In genomic region chr1:161876553-161877447, GRCm38 (mm10) we compare ENCODE assay signal across 8 mouse cellular contexts. TPM values are rescaled to one million over a fixed set of nuclear protein-coding genes. Genes with fewer than 3 reads are reported as not detected.
A peak's percentile ranks its signal among the peaks of the same experiment; 100 is the strongest.
DNase-seq lines count a peak whose midpoint lies in the region; ATAC-seq and TF ChIP-seq lines count a peak whose summit lies in the region.

Gene Suco, minus strand, starts transcription at chr1:161876682.

- peak; percentile 92 for ATAC-seq in G1E (ENCODE audit: extremely low read depth, insufficient number of reproducible peaks, low FRiP score, poor library complexity, severe bottlenecking)
- peak; percentile 99 for ATAC-seq in forebrain, embryonic 16.5 days
- ATAC-seq in lung, embryonic 14.5 days (ENCODE audit: insufficient read depth): peak; percentile 99

- peak; percentile 55 for TF ChIP-seq POLR2A in olfactory bulb, adult 2 months (IDR thresholded peaks at IDR 0.05; ENCODE audit: insufficient read depth, low read depth, low read length)
- TF ChIP-seq POLR2A in thymus, adult 2 months (IDR thresholded peaks at IDR 0.05; ENCODE audit: control insufficient read depth, extremely low read depth, insufficient read depth, low read length, poor library complexity): peak; percentile 61; the same call in 1 of the 2 replicates

- H3K27ac ChIP-seq in forebrain, embryonic 16.5 days (ENCODE audit: low read length): peak within 1 kb of the TSS; percentile 98
- H3K27ac ChIP-seq in layer of hippocampus, adult 2 months: peak within 1 kb of the TSS; percentile 98
- peak within 1 kb of the TSS; percentile 99 for H3K27ac ChIP-seq in lung, embryonic 14.5 days (ENCODE audit: low read depth)
- peak within 1 kb of the TSS; percentile 89 for H3K27ac ChIP-seq in olfactory bulb, adult 2 months (ENCODE audit: insufficient read depth, low read depth, low read length)
- H3K27ac ChIP-seq in thymus, adult 2 months (ENCODE audit: control insufficient read depth, insufficient read depth, low read length): peak within 1 kb of the TSS; percentile 79

- intact Hi-C loops in heart, postnatal 36 days (cut with DNase I): loop anchor here (2.0 to 5.0 kb wide), 2 partner anchors 92 to 671 kb away; partner anchors contain the start of genes Mettl13 and Pigc

- peak within 1 kb of the TSS; percentile 96 for H3K4me3 ChIP-seq in G1E (ENCODE audit: low read depth, low read length)
- H3K4me3 ChIP-seq in forebrain, embryonic 16.5 days (replicated peaks; ENCODE audit: low read length): peak within 1 kb of the TSS; percentile 94
- H3K4me3 ChIP-seq in layer of hippocampus, adult 2 months: peak within 1 kb of the TSS; percentile 92
- H3K4me3 ChIP-seq in lung, embryonic 14.5 days (ENCODE audit: low read depth, low read length): peak within 1 kb of the TSS; percentile 81
- H3K4me3 ChIP-seq in olfactory bulb, adult 2 months (ENCODE audit: insufficient read depth, low read depth, low read length): peak within 1 kb of the TSS; percentile 84
- H3K4me3 ChIP-seq in thymus, adult 2 months (ENCODE audit: control insufficient read depth, insufficient read depth, low read length): peak within 1 kb of the TSS; percentile 80

- DNase-seq in G1E (ENCODE audit: low spot score): peak; percentile 85
- DNase-seq in cerebellum, adult 18-20 months: peak; percentile 100
- DNase-seq in heart, postnatal 36 days: peak; percentile 99
- peak; percentile 99 to 100 for DNase-seq in layer of hippocampus, adult 2 months (ENCODE audit: low spot score in 2 of 2)
- peak; percentile 100 for DNase-seq in lung, embryonic 14.5 days
- peak; percentile 99 for DNase-seq in thymus, adult 2 months

- WGBS in forebrain, embryonic 16.5 days: under 1% methylated on average over 72 of the region's 74 CpGs
- WGBS in lung, embryonic 14.5 days: under 1% methylated on average over 65 of the region's 74 CpGs
- under 1% methylated on average over 70 of the region's 74 CpGs for WGBS in olfactory bulb, adult 2 months
- under 1% methylated on average over 64 of the region's 74 CpGs for WGBS in thymus, adult 2 months

- H3K9me3 ChIP-seq in G1E (replicated peaks): no peaks in the 10 kb centered on the region
- H3K9me3 ChIP-seq in forebrain, embryonic 16.5 days (ENCODE audit: control insufficient read depth, low read length): no peaks in the 10 kb centered on the region
- H3K9me3 ChIP-seq in lung, embryonic 14.5 days (ENCODE audit: low read depth, low read length): no peaks in the 10 kb centered on the region

- H3K36me3 ChIP-seq in G1E (replicated peaks): peaks cover 2% of the 10 kb centered on the region
- no peaks in the 10 kb centered on the region for H3K36me3 ChIP-seq in forebrain, embryonic 16.5 days (ENCODE audit: control insufficient read depth, insufficient read depth)
- H3K36me3 ChIP-seq in lung, embryonic 14.5 days (ENCODE audit: insufficient read depth): no peaks in the 10 kb centered on the region
- no peaks in the 10 kb centered on the region for H3K36me3 ChIP-seq in thymus, adult 2 months (ENCODE audit: control insufficient read depth, insufficient read depth, low read length)

- peak within 1 kb of the TSS; percentile 95 for H3K9ac ChIP-seq in forebrain, embryonic 16.5 days (replicated peaks; ENCODE audit: low read depth, low read length)
- peak within 1 kb of the TSS; percentile 94 for H3K9ac ChIP-seq in lung, embryonic 14.5 days

- TF ChIP-seq CTCF in G1E (IDR thresholded peaks at IDR 0.05; ENCODE audit: low read depth, low read length): no peak
- peak; percentile 48 for TF ChIP-seq CTCF in layer of hippocampus, adult 2 months (conservative IDR thresholded peaks at IDR 0.05)
- TF ChIP-seq CTCF in lung, embryonic 14.5 days (IDR thresholded peaks at IDR 0.05; ENCODE audit: low read depth): no peak
- TF ChIP-seq CTCF in olfactory bulb, adult 2 months (IDR thresholded peaks at IDR 0.05; ENCODE audit: insufficient read depth, low read depth, low read length): 0 out of 2 replicates have a peak, but pooled peaks have one; percentile 13
- TF ChIP-seq CTCF in thymus, adult 2 months (IDR thresholded peaks at IDR 0.05; ENCODE audit: borderline replicate concordance, control insufficient read depth, extremely low read depth, insufficient read depth, low read length, poor library complexity): no peak

- no peaks in the 10 kb centered on the region for H3K27me3 ChIP-seq in G1E (ENCODE audit: insufficient read depth, low read length)
- no peaks in the 10 kb centered on the region for H3K27me3 ChIP-seq in forebrain, embryonic 16.5 days (replicated peaks; ENCODE audit: control insufficient read depth, insufficient read depth, low read length)
- H3K27me3 ChIP-seq in lung, embryonic 14.5 days (ENCODE audit: insufficient read depth, low read length): no peaks in the 10 kb centered on the region
- H3K27me3 ChIP-seq in thymus, adult 2 months (ENCODE audit: control insufficient read depth, insufficient read depth, low read length): no peaks in the 10 kb centered on the region

- H3K4me1 ChIP-seq in G1E (ENCODE audit: insufficient read depth, low read depth, low read length): peaks cover 27% of the 10 kb centered on the region
- H3K4me1 ChIP-seq in forebrain, embryonic 16.5 days (replicated peaks; ENCODE audit: control insufficient read depth, insufficient read depth, low read length): peaks cover 18% of the 10 kb centered on the region
- H3K4me1 ChIP-seq in lung, embryonic 14.5 days (ENCODE audit: insufficient read depth): peaks cover 2% of the 10 kb centered on the region; the same call in 1 of the 2 replicates
- no peaks in the 10 kb centered on the region for H3K4me1 ChIP-seq in olfactory bulb, adult 2 months (ENCODE audit: control insufficient read depth, insufficient read depth, low read length)
- H3K4me1 ChIP-seq in thymus, adult 2 months (replicated peaks; ENCODE audit: control insufficient read depth, insufficient read depth, low read length): peaks cover 4% of the 10 kb centered on the region

- H3K4me2 ChIP-seq in forebrain, embryonic 16.5 days (ENCODE audit: low read length): peak within 1 kb of the TSS; percentile 89
- peak within 1 kb of the TSS; percentile 75 for H3K4me2 ChIP-seq in lung, embryonic 14.5 days

RNA-seq across cellular contexts. Expression of gene Suco, which starts in this region (rescaled TPM):
- total RNA-seq in G1E (2014; fragmentation: Nextera tagmentation): 74.9 and 90.6 TPM in 2 replicates
- total RNA-seq in G1E (2017): 44.7 and 58.9 TPM in 2 replicates
- 1.7 and 2.0 TPM in 2 replicates for polyA plus RNA-seq in G1E (2012)
- polyA plus RNA-seq in forebrain, embryonic 16.5 days (2015; fragmentation: Nextera tagmentation; extraction: Ambion mirVana): 19.4 and 26.8 TPM in 2 replicates
- 10 to 100 TPM; 17.4 to 19.4 TPM for total RNA-seq in heart, postnatal 36 days (2021)
- total RNA-seq in layer of hippocampus, adult 2 months (2021): 10 to 100 TPM; 39.7 to 40.9 TPM
- polyA plus RNA-seq in lung, embryonic 14.5 days (2014; fragmentation: Nextera tagmentation; extraction: Ambion mirVana): 20.1 and 27.9 TPM in 2 replicates
- polyA plus RNA-seq in olfactory bulb, adult 2 months (2012; ENCODE audit: insufficient read depth, insufficient read length, low replicate concordance, missing spikeins): 72.2 TPM in 1 of 2 replicates, not detected in the other
- polyA plus RNA-seq in thymus, adult 2 months (2012; rRNA removed): 5.2 and 6.0 TPM in 2 replicates

Comparison
In these comparisons a context has a peak if more than half of its experiments do, and no peak if none do; other contexts are left out.
1. Peak in every context shown above with its lines: DNase-seq, ATAC-seq, H3K4me3 ChIP-seq and H3K27ac ChIP-seq.
2. CTCF ChIP-seq: peak in layer of hippocampus, adult 2 months (single experiment) and olfactory bulb, adult 2 months (single experiment); none in G1E (single experiment), lung, embryonic 14.5 days (single experiment) and thymus, adult 2 months (single experiment).